Mouse (Mus musculus): Measurements from ENCODE around the gene Tas2r124. TPM values are rescaled to one million over a fixed set of nuclear protein-coding genes. Genes with fewer than 3 reads are reported as not detected.

The Tas2r124 gene
- polyA plus RNA-seq, 1 experiment from 2014 or later: not detected

Other genes with a start within 250 kb of the Tas2r124 start
- not detected in 2 replicates for gene Prh1, start 184.9 kb upstream of the Tas2r124 start, polyA plus RNA-seq (2014; fragmentation: Nextera tagmentation; extraction: Ambion mirVana)
- gene Prp2, start 158.8 kb upstream of the Tas2r124 start, polyA plus RNA-seq (2014; fragmentation: Nextera tagmentation; extraction: Ambion mirVana): not detected in 2 replicates
- not detected in 2 replicates for gene A630073D07Rik, start 103.2 kb upstream of the Tas2r124 start, polyA plus RNA-seq (2014; fragmentation: Nextera tagmentation; extraction: Ambion mirVana)
- gene Tas2r120, start 97.8 kb upstream of the Tas2r124 start, polyA plus RNA-seq (2014; fragmentation: Nextera tagmentation; extraction: Ambion mirVana): not detected in 2 replicates
- not detected in 2 replicates for gene Tas2r121, start 53.7 kb upstream of the Tas2r124 start, polyA plus RNA-seq (2014; fragmentation: Nextera tagmentation; extraction: Ambion mirVana)
- gene Tas2r122, start 42.8 kb upstream of the Tas2r124 start, polyA plus RNA-seq (2014; fragmentation: Nextera tagmentation; extraction: Ambion mirVana): not detected in 2 replicates
- not detected in 2 replicates for gene Tas2r115, start 16.7 kb upstream of the Tas2r124 start, polyA plus RNA-seq (2014; fragmentation: Nextera tagmentation; extraction: Ambion mirVana)
- gene Tas2r102, start 7.4 kb downstream of the Tas2r124 start, polyA plus RNA-seq (2014; fragmentation: Nextera tagmentation; extraction: Ambion mirVana): not detected in 2 replicates
- not detected in 2 replicates for gene Tas2r136, start 23.4 kb downstream of the Tas2r124 start, polyA plus RNA-seq (2014; fragmentation: Nextera tagmentation; extraction: Ambion mirVana)
- gene Tas2r117, start 48.1 kb downstream of the Tas2r124 start, polyA plus RNA-seq (2014; fragmentation: Nextera tagmentation; extraction: Ambion mirVana): not detected in 2 replicates
- gene Tas2r123, start 92.4 kb downstream of the Tas2r124 start, polyA plus RNA-seq (2014; fragmentation: Nextera tagmentation; extraction: Ambion mirVana): not detected in 2 replicates
- not detected in 2 replicates for gene Tas2r116, start 100.7 kb downstream of the Tas2r124 start, polyA plus RNA-seq (2014; fragmentation: Nextera tagmentation; extraction: Ambion mirVana)
- gene Tas2r110, start 113.3 kb downstream of the Tas2r124 start, polyA plus RNA-seq (2014; fragmentation: Nextera tagmentation; extraction: Ambion mirVana): not detected in 2 replicates
- gene Tas2r113, start 138.3 kb downstream of the Tas2r124 start, polyA plus RNA-seq (2014; fragmentation: Nextera tagmentation; extraction: Ambion mirVana): not detected in 2 replicates
- gene Tas2r125, start 154.9 kb downstream of the Tas2r124 start, polyA plus RNA-seq (2014; fragmentation: Nextera tagmentation; extraction: Ambion mirVana): not detected in 2 replicates
- not detected in 2 replicates for gene Tas2r129, start 196.4 kb downstream of the Tas2r124 start, polyA plus RNA-seq (2014; fragmentation: Nextera tagmentation; extraction: Ambion mirVana)
- not detected in 2 replicates for gene Tas2r131, start 203.2 kb downstream of the Tas2r124 start, polyA plus RNA-seq (2014; fragmentation: Nextera tagmentation; extraction: Ambion mirVana)
- not detected in 2 replicates for gene Tas2r109, start 226.2 kb downstream of the Tas2r124 start, polyA plus RNA-seq (2014; fragmentation: Nextera tagmentation; extraction: Ambion mirVana)

All from forebrain, embryonic 11.5 days (tissue).